Mouse (Mus musculus): ENCODE measurements around the gene Ctla4. TPM values are rescaled to one million over a fixed set of nuclear protein-coding genes. Genes with fewer than 3 reads are reported as not detected.

Ctla4 gene
- polyA plus RNA-seq, 1 experiment, result 7.4 TPM

DNA sequence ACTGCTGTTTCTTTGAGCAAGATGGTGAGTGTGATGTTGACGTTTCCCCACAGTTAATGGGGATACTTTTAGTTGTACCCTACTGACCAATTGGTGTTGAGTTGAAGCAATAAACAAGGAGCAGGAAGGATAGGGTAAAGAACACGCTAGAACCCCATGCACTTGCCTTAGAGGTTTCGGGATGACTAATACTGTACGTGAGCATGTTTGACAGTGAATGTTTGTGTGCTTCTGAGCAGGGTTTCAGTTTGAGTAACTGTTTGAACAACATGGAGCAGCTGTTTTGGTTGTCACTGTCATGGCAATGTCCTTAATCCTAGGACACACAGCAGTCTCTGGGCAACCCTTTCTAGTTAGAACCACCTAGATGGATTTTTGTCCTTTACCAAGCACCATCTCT is 26.5 kb downstream of the Ctla4 start:
- WGBS, result 94% methylated on average over 4 of the region's 4 CpGs
- no peak overlapping the region for H3K27ac ChIP-seq (ENCODE audit: control insufficient read depth, insufficient read depth, low read length)
- peaks cover 27% of the 10 kb centered on the region for H3K4me1 ChIP-seq (replicated peaks; ENCODE audit: control insufficient read depth, insufficient read depth, low read length)
- no peaks in the 10 kb centered on the region for H3K36me3 ChIP-seq (ENCODE audit: control insufficient read depth, insufficient read depth, low read length)
- DNase-seq, result no peak
- no peaks in the 10 kb centered on the region for H3K27me3 ChIP-seq (ENCODE audit: control insufficient read depth, insufficient read depth, low read length)
- TF ChIP-seq CTCF (IDR thresholded peaks at IDR 0.05; ENCODE audit: borderline replicate concordance, control insufficient read depth, extremely low read depth, insufficient read depth, low read length, poor library complexity) (no peak), POLR2A (IDR thresholded peaks at IDR 0.05; ENCODE audit: control insufficient read depth, extremely low read depth, insufficient read depth, low read length, poor library complexity) (no peak)
- H3K4me3 ChIP-seq (ENCODE audit: control insufficient read depth, insufficient read depth, low read length), result no peak overlapping the region

DNA sequence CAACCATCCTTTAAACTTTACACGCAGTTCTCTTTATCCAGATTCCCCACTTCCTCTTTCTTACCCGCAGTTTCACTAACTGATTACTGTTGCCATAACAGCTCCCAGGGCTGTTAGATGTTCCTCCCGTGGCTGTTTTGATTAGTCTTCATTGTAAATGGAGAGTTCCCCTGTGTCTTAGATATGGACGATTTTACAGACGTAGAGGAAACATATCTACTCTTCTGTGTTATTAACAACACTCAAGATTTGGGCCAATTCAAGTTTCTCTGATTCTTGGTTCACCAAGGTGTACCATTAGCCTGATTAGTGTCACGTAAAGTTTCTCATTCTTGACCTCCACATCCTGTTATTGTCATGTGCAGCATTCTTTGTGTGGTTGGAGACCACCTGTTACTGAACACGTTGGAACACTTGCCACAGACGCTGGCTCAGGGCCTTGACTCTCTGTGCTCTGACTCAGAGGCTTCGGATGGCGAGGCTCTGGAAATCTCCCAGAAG is 29.5 kb downstream of the Ctla4 start:
- DNase-seq, result peak; percentile 37
- H3K4me1 ChIP-seq (replicated peaks; ENCODE audit: control insufficient read depth, insufficient read depth, low read length), result peaks cover 28% of the 10 kb centered on the region
- H3K27ac ChIP-seq (ENCODE audit: control insufficient read depth, insufficient read depth, low read length), result peak overlapping the region; percentile 71
- 3% methylated on average over 10 of the region's 10 CpGs for WGBS
- no peaks in the 10 kb centered on the region for H3K36me3 ChIP-seq (ENCODE audit: control insufficient read depth, insufficient read depth, low read length)
- H3K27me3 ChIP-seq (ENCODE audit: control insufficient read depth, insufficient read depth, low read length), result no peaks in the 10 kb centered on the region
- H3K4me3 ChIP-seq (ENCODE audit: control insufficient read depth, insufficient read depth, low read length), result no peak overlapping the region
- TF ChIP-seq CTCF (IDR thresholded peaks at IDR 0.05; ENCODE audit: borderline replicate concordance, control insufficient read depth, extremely low read depth, insufficient read depth, low read length, poor library complexity) (no peak), POLR2A (IDR thresholded peaks at IDR 0.05; ENCODE audit: control insufficient read depth, extremely low read depth, insufficient read depth, low read length, poor library complexity) (no peak)

DNA sequence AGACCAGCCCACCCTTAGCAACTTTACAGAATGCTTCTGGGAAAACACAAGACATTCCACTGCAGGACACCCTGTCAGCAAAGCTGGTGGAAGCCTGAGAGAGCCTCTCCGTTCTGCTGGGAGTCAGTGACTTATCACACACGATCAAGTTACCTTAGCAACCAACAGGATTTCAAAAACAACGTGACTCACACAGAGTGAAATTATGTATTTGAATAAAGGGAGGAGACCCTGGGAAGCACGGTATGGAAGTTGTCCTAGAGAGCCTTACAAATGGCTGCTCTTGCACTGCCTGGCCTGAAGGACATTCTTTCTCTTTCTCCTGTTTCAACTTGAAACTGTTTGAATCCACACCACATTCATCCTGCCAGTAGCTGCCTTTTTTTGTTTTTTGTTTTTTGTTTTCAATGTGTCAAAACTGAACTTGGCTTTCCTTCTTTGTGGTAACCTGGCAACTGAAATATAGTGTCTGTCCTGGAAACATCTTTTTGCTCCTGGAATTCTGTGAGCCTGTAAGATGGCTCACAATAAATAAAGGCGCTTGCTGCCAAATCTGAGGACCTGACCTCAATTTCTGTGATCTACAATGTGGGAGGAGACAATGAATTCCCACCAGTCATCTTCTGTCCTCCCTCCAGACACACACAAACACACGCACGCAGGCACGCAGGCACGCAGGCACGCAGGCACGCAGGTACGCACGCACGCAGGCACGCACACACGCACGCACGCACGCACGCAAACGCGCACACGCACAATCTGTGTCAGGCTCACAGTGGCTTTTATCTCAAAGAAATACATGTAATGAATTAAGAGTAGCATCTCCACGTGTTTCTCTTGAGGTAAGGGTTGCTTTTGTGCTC is 33.9 kb downstream of the Ctla4 start:
- Histone ChIP-seq H3K27ac (ENCODE audit: control insufficient read depth, insufficient read depth, low read length) (no peak overlapping the region), H3K36me3 (ENCODE audit: control insufficient read depth, insufficient read depth, low read length) (no peaks in the 10 kb centered on the region), H3K27me3 (ENCODE audit: control insufficient read depth, insufficient read depth, low read length) (no peaks in the 10 kb centered on the region), H3K4me3 (ENCODE audit: control insufficient read depth, insufficient read depth, low read length) (no peak overlapping the region), H3K4me1 (replicated peaks; ENCODE audit: control insufficient read depth, insufficient read depth, low read length) (peaks cover 16% of the 10 kb centered on the region)
- WGBS, result 81% methylated on average over 24 of the region's 24 CpGs
- TF ChIP-seq CTCF (IDR thresholded peaks at IDR 0.05; ENCODE audit: borderline replicate concordance, control insufficient read depth, extremely low read depth, insufficient read depth, low read length, poor library complexity) (no peak), POLR2A (IDR thresholded peaks at IDR 0.05; ENCODE audit: control insufficient read depth, extremely low read depth, insufficient read depth, low read length, poor library complexity) (no peak)
- DNase-seq, result no peak

DNA sequence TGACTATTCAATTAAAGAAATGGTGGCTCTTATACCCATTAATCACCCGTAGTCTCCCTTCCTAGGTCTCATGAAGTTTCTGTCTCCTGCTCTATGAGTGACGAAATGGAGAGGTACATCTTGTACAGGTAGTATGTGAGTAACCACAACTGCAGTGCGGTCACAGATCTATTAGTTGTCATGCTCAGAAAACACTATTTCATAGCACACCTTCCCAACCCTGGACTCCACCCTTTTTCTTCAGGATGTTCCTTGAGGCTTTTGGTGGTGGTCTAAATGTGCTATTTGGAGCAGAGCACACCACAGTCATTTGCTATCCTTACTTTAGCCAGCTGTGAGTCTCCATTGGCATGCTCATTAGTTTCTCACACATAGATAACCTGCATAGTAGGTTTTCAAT is 42.2 kb downstream of the Ctla4 start:
- Histone ChIP-seq H3K4me1 (replicated peaks; ENCODE audit: control insufficient read depth, insufficient read depth, low read length) (no peaks in the 10 kb centered on the region), H3K27ac (ENCODE audit: control insufficient read depth, insufficient read depth, low read length) (no peak overlapping the region), H3K27me3 (ENCODE audit: control insufficient read depth, insufficient read depth, low read length) (no peaks in the 10 kb centered on the region), H3K36me3 (ENCODE audit: control insufficient read depth, insufficient read depth, low read length) (no peaks in the 10 kb centered on the region), H3K4me3 (ENCODE audit: control insufficient read depth, insufficient read depth, low read length) (no peak overlapping the region)
- 100% methylated on average over 3 of the region's 3 CpGs for WGBS
- no peak for TF ChIP-seq CTCF (IDR thresholded peaks at IDR 0.05; ENCODE audit: borderline replicate concordance, control insufficient read depth, extremely low read depth, insufficient read depth, low read length, poor library complexity)
- no peak for TF ChIP-seq POLR2A (IDR thresholded peaks at IDR 0.05; ENCODE audit: control insufficient read depth, extremely low read depth, insufficient read depth, low read length, poor library complexity)
- no peak for DNase-seq

DNA sequence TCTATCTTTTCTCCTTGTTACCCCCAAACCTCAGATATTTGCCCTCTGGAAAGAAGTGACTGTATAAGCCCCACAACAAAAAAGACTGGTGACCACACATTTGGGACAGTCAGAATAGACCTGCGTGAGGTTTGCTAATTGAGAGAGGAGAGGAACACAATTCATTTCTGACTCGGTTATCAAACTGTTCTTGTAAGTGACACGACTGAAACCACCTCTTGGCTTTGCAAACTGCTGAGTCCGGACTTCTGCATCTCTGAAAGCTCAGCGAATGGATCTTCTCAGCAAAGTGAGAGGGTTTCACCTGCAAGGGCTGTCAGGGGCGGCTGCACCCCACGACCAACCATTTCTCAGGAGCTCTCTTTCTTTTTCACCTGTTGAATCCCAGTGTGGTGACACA is 43.6 kb downstream of the Ctla4 start:
- no peaks in the 10 kb centered on the region for H3K27me3 ChIP-seq (ENCODE audit: control insufficient read depth, insufficient read depth, low read length)
- H3K4me1 ChIP-seq (replicated peaks; ENCODE audit: control insufficient read depth, insufficient read depth, low read length), result no peaks in the 10 kb centered on the region
- no peaks in the 10 kb centered on the region for H3K36me3 ChIP-seq (ENCODE audit: control insufficient read depth, insufficient read depth, low read length)
- TF ChIP-seq CTCF (IDR thresholded peaks at IDR 0.05; ENCODE audit: borderline replicate concordance, control insufficient read depth, extremely low read depth, insufficient read depth, low read length, poor library complexity), result no peak
- no peak for TF ChIP-seq POLR2A (IDR thresholded peaks at IDR 0.05; ENCODE audit: control insufficient read depth, extremely low read depth, insufficient read depth, low read length, poor library complexity)
- H3K4me3 ChIP-seq (ENCODE audit: control insufficient read depth, insufficient read depth, low read length), result no peak overlapping the region
- H3K27ac ChIP-seq (ENCODE audit: control insufficient read depth, insufficient read depth, low read length), result no peak overlapping the region
- no peak for DNase-seq
- 91% methylated on average over 7 of the region's 7 CpGs for WGBS

DNA sequence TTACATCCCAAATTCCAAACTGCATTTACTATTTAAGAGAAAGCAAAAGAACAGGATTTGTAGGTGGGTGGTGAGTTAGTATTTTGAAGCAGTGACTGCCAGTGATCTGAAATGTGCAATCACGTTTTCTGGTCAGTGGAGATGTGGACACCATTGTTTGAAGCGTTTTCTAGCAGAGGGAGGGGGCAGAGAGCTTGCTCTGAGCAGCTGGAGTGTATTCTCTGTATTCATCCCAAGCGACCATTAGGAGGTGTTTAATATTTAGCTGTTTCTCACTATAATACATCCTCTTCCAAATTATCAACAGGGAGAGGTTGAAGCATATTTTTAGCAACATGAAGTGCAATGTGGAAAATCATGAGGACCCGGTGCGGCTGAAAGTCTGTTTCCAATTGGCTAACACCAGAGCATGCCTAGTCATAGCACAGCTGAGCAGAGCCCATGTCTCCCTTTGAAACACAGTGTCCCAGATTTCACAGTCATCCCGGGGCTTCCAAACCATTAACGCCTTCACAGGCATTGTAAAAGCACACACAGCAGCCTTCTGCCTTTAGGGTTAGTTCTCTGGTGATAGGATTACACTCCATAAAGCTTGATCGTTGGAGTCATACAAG is 49.3 kb downstream of the Ctla4 start:
- no peak for DNase-seq
- Histone ChIP-seq H3K36me3 (ENCODE audit: control insufficient read depth, insufficient read depth, low read length) (no peaks in the 10 kb centered on the region), H3K27me3 (ENCODE audit: control insufficient read depth, insufficient read depth, low read length) (no peaks in the 10 kb centered on the region), H3K27ac (ENCODE audit: control insufficient read depth, insufficient read depth, low read length) (no peak overlapping the region), H3K4me3 (ENCODE audit: control insufficient read depth, insufficient read depth, low read length) (no peak overlapping the region), H3K4me1 (replicated peaks; ENCODE audit: control insufficient read depth, insufficient read depth, low read length) (peaks cover 9% of the 10 kb centered on the region)
- WGBS, result 86% methylated on average over 8 of the region's 8 CpGs
- no peak for TF ChIP-seq POLR2A (IDR thresholded peaks at IDR 0.05; ENCODE audit: control insufficient read depth, extremely low read depth, insufficient read depth, low read length, poor library complexity)
- TF ChIP-seq CTCF (IDR thresholded peaks at IDR 0.05; ENCODE audit: borderline replicate concordance, control insufficient read depth, extremely low read depth, insufficient read depth, low read length, poor library complexity), result no peak

All from thymus, adult 2 months (tissue).